Mouse (Mus musculus): ENCODE measurements around the gene Gstt4.
A peak's percentile ranks its signal among the peaks of the same experiment; 100 is the strongest.

Gene Gstt4

DNA sequence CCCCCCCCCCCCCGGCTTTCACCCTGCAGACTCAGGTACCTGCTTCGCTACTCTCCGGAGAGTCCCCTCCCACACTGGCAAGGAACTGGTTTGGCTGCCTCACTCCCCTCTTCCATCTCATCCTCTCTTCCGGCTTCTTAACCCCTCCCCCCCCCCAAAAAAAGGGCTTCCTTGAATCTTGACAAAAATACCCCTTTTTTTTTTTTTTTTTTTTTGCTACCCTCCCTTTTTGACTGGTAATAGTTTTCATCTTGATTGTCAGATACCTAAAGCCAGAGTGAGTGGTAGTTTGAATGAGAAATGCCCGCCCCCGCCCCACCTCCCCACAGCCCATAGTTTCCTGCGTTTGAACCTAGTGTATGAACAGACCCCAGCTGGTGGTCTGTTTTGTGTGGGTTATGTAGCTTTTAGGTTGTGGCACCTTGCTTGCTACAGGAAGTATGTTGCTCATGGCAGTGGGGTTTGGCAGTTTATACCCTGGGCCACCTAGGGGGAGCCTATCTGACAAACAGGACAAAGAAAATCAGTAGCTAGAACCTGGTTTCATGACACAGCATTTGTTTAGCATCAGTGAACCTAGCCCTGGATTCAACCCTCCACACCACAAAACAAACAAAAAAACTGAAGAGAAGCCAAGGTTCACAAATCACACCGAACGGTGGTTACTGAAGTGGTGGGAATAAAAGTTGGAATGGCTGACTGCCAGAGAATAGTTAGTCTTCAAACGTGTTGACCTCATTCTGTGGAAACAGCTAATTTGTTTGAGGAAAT, 13.6 kb upstream of the Gstt4 start:
- no peak for DNase-seq (ENCODE audit: extremely low read depth, low read depth, low spot score)

DNA sequence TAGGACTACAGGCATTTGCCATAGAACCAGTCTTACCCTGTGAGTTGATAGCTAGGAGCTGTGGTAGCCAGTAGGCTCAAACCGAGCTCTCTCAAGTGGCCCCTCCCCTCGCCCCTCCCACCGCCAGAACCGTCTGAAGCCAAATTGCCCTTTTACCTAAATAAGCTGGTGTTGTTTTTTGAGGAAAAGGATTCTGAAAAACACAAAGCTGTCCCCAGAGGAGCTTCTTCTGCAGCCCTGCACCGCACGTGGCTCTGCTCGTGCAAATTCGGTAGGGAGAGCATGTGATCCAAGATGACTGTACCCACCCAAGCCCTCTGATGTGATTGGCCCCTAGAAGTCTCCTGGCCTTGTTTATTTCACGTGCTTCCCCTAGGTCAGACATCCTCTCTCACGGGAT, 13.0 kb upstream of the Gstt4 start:
- DNase-seq (ENCODE audit: extremely low read depth, low read depth, low spot score), result no peak

DNA sequence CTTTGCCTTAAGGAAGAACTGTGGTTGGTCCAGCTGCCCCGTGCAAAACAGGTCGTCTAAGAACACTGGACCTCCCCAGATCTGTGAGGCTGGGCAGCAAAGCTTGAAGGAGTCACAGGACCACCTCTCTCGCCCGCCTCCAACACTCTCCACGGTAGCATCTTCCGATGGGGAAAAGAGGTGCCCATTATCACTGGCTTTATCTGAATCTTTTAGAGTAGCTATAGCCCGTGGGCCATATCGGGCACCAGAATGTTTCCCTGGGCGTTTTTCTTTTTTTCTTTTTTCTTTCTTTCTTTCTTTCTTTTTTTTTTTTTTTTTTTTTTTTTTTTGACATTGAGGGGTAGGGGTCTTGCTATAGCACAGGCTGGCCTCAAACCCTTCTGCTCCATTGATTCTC, 12.4 kb upstream of the Gstt4 start:
- no peak for DNase-seq (ENCODE audit: extremely low read depth, low read depth, low spot score)

DNA sequence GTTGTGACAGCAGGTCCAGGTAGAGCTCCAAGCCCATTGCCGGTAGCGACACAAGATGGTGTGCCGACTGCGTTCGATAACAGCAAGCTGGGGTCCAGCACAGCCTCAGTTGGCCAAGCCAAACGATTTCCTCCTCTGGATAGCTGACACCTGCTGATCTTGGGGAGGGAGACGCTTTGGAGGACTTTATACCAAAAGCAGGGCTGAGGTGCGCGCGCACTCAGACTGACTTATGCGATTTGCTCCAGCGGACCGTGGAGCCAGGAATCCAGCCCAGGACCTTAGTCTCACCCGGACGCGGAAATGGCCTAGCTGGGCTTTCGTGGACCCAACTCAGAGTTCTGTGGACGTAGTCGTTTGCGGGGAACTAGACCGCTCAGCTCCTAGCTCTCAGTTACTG, 11.9 kb upstream of the Gstt4 start:
- DNase-seq (ENCODE audit: extremely low read depth, low read depth, low spot score), result no peak

DNA sequence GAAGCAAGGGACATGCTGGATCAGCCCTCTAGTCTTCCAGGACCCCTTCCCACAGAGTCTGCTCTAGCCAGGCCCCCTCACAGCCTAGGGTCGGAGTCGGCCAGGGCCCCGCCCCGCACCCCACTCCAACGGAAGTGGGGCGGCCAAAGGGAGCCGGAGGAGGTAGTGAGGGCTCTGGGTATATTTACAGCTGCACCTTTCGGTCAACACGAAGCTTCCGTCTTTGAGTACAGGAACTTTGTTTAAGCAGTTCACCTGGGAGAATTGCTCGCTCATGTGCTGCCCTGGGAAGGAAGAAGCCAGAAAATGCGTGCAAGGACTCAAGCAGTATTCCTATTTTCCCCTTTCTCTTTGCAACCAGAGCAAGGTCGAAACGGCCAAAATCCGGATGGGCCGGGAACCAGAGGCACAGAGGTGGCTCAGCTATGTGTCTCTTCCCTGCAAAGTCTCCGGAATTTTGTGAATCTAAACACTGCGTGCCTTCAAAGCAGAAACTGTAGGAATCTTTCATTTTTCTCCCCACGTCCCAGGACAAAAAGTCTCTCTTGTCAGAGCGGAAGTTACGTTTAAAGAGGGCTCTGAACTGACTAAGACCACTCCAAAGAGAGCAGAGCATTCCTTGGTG, 11.2 kb upstream of the Gstt4 start:
- no peak for DNase-seq (ENCODE audit: extremely low read depth, low read depth, low spot score)

DNA sequence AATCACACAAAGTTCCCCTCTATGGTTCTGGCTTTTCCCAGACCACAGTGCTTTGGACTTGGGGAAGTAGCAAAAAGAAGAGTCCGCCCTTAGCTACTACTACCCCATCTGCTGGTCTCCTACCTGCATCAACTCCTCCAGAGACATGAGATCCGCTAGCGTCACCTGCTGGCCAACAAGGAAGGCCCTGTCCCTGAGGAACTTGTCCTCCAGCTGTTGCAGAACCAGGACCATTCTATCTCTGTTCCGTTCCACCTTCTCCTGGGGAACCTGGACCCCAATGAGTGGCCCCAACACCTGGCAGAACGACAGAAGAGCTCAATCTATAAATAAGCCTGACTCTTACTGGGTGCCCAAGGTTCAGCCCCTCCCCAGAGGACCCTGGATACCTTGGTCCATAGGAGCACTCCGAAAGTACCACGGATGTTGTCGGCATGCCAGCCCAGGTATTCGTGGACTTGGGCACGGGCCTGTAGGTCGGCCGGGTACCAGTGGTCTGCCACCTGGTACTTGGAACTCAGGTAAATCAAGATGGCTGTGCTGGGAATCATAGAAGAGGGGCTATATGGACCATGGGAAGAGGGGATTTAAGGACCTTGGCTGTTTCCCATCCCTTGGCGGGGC, 10.0 kb upstream of the Gstt4 start:
- no peak for DNase-seq (ENCODE audit: extremely low read depth, low read depth, low spot score)

DNA sequence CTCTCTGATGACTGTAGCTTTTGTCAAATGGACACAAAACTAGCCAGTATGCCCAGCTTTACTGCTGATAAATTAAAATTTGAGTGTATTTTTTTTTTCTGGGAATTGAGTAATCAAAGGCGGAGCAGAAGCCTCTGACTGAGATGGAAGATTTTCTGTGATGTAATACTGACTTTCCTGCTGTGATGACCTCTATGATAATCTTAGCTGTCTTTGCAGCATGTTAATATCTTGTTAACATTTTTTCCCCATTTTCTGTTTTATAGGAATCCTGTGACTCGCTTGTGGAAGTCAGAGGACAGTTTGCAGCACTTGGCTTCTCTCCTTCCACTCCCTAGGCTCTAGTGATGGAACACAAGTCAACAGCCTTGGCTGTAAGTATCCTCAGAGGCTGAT, 7.9 kb upstream of the Gstt4 start:
- no peak for DNase-seq (ENCODE audit: extremely low read depth, low read depth, low spot score)

DNA sequence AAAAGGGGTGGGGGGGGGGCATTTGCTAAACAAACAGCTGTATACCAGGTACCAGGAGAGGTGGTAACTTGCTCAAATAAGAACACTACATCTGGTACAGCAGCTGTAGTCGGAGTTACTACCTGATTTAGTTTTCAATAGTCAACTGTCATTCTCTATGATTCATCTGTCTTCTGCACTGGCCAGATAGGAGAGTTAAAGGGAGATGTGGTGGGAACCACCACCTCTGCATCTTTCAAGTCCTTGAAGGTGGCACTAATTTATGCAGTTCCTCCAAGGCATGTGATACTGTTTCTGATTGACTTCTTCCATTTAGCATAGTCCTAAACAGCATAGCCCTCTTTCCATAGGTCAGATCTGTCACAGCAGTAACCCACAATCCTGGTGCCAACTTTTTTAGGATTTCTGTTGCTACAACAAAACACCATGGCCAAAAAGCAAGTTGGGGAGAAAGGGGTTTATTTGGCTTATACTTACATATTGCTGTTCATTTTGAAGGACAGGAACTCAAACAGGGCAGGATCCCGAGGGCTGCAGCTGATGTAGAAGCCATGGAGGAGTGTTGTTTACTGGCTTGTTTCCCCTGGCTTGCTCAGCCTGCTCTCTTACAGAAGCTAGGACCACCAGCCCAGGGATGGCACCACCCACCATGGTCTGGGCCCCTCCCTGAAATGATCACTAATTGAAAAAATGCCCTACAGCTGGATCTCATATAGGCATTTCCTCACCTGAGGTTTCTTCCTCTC, 7.4 kb upstream of the Gstt4 start:
- no peak for DNase-seq (ENCODE audit: extremely low read depth, low read depth, low spot score)

DNA sequence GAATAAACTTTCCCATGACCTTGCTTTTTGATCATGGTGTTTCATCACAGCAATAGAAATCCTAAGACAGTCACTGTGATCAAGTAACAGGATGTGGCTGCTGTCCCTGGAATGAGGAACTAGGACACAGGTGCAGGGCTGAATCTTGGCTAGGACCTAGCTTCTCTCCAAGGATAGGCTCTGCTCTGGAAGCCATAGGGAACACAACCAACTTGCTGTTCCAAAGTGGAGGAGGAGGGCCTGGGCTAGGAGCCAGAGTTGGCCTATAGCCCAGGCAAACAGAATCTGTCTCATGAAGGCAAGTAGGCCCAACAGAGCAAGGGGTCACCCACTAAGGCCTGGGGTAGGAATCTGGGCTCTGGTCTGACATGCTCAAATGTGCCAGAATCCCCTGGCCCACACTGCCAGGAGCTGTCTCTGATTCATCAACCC, 6.2 kb upstream of the Gstt4 start:
- peak; percentile 91 for DNase-seq (ENCODE audit: extremely low read depth, low read depth, low spot score)

DNA sequence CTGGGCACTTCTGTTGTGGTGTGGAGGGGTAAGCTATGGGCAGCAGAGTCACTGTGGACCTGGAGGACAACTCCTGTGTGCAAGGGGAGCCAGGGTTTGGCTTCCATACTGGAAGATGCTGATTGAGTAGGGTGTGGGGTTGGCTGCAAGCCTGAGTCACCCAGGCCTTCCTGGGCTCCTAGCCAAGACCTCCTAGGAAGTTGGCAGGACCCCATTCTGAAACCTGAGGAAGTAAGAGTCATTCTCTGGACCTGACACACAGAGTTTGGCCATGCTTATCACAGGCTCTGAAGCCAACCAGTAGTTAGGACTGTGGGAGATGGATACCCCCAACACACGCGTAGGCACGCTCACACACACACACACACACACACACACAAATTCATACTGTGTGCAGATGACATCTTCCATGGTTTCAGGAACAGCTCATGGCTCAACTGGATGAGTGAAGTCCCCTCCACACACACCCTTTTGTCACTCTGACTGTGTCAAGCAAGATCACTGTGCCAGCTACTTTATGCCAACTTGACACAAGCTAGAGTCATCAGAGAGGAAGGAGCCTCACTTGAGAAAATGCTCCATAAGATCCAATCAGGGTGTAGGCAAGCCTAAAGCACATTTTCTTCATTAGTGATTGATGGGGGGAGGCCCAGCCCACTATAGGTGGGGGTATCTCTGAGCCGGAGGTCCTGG, 5.5 kb upstream of the Gstt4 start:
- DNase-seq (ENCODE audit: extremely low read depth, low read depth, low spot score), result no peak

DNA sequence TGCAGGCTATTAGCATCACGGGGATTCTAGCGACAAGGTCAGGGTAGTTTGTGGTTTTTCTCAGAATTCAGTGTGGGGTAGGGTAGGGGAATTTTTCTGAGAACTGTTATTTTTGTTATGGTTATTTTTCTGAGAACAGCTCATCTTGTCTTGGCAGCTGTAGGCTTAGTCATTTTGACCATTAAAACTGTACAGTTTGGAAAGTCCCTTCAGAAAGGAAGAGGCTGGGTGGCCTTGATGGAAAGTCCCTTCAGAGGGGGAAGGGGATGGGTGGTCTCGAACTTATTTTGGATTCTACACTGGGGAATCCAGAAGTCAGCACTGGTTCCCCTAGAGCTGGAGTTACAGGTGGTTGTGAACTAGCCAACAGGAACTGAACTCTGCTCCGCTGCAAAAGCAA, 2.2 kb upstream of the Gstt4 start:
- no peak for DNase-seq (ENCODE audit: extremely low read depth, low read depth, low spot score)

DNA sequence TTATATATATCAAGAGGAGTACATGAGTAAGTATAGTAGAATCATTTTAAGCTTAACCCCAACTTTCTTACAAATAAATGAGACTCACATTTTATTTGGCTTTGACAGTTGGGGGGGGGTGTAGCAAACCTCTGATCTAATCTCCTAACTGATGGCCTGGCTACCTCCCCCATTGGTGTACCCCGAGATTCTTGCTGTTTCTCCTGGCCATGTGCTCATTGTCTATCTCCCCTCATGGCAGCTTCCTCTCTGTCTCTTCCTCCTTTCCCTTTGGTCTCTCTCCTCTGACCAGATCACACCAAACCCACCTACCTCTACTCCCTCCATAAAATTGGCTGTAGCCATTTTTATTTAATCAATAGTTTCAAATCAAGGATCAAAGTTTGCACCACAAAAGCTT, 1.4 kb upstream of the Gstt4 start:
- no peak for DNase-seq (ENCODE audit: extremely low read depth, low read depth, low spot score)

DNA sequence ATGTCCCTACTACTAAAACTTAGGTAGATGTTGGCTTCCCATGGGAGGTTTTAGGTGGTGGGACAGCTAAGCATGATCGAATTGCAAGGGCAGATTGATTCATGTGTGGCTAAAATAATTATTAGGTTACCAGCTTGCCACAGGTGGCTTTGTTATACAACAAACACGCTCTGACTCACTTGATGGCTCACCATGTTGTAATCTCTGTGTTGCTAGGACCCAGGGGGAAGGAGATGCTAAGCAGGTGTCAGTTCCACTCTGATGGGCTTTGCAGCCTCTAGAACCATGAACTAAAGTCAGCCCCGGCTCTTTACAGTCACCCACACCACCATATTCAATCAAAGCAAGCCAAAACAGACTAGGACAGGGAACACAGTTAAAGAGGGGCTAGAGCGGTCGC, 2.5 kb downstream of the Gstt4 start:
- no peak for DNase-seq (ENCODE audit: extremely low read depth, low read depth, low spot score)

DNA sequence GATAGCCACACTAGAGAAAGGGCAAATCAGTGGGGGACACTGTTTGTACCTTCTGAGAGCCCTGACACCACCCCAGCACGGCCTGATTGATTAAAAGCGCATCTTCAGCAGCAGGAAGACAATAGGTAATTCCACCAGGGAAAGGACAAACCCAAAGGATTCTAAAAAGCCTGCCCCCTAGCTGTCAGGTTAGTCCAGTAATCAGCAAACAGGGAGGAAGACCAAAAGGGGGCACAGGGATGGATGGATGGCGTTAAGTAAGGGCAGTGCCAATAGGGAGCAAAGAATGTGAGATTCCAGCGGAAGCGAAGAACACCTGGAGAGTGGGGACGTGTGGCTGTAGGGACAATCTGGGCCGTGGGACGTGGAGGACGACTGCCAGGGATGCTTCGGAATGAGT, 3.7 kb downstream of the Gstt4 start:
- no peak for DNase-seq (ENCODE audit: extremely low read depth, low read depth, low spot score)

DNA sequence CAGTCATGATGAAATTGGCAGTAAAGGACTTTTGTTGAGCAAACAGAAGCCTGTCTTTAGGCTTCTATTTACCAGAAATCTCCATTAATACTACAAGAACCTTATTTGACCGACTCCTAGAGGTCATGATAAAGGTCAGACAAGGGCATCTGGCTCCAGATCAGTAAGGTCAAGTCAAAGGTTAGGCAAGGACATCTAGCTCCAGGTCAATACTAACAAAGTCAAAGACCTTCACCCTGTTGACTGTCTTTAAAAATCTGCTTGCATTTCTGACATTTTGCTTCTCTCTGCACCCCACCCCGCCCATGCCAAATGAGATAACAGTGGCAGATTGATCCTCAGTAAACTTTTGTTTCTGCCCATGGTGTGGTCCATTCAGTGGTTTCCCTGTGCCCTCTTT, 18.1 kb downstream of the Gstt4 start:
- DNase-seq (ENCODE audit: extremely low read depth, low read depth, low spot score), result no peak

DNA sequence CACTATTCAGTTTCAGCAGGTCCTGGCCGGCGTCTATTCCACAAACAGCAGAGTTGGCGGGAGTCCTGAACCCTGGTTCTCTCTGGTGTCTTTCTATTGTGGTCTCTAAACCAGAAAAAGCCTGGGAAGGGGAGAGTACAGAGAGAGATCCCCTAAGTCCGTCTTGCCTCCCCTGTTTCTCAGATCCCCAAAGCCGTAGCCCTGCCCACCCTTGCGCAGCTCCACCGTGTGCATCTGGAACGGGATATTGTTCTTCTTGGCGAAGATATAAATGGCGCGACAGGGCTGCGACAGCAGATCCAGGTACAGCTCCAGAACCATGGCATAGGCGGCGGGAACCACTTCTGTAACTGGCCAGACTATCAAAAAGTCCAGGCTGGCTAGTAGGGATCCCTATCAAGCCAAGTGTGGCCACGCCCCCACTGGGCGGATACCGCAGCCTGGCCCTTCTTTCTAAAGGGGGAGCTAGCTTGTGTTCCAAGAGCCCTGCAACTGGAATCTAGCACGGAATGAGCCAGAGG, 24.1 kb downstream of the Gstt4 start, which contains the start of gene Gstt1:
TSS of gene Gstt1 (minus strand) at position 409 of the 521 bp plus-strand sequence.
- DNase-seq (ENCODE audit: extremely low read depth, low read depth, low spot score), result no peak

DNA sequence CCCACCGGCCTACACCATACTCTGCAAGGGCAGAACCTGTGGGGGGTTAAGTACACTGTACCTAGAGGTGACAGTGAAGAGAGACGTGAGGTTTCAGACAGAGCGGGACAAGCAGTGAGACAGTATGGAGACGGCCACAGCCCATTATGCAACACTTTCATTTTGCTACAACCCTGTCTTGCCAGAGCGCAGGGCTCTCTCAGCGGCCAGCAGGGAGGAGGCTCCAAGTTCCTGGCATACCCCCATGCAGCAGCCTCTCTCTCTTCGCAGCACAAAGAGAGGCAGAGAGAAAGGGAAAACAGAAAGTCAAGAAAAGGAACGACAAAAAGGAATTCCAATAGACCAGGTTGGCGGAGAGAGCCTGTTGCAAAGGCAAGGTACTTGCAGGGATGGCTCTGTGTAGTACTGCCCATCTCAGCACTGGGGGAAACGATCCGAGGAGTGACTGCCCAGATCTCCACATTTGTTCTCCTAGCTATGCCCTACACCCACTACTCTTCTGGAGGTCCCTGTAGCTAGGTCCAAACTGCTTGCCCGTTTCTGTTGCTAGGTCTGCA, 24.6 kb downstream of the Gstt4 start:
- no peak for DNase-seq (ENCODE audit: extremely low read depth, low read depth, low spot score)

DNA sequence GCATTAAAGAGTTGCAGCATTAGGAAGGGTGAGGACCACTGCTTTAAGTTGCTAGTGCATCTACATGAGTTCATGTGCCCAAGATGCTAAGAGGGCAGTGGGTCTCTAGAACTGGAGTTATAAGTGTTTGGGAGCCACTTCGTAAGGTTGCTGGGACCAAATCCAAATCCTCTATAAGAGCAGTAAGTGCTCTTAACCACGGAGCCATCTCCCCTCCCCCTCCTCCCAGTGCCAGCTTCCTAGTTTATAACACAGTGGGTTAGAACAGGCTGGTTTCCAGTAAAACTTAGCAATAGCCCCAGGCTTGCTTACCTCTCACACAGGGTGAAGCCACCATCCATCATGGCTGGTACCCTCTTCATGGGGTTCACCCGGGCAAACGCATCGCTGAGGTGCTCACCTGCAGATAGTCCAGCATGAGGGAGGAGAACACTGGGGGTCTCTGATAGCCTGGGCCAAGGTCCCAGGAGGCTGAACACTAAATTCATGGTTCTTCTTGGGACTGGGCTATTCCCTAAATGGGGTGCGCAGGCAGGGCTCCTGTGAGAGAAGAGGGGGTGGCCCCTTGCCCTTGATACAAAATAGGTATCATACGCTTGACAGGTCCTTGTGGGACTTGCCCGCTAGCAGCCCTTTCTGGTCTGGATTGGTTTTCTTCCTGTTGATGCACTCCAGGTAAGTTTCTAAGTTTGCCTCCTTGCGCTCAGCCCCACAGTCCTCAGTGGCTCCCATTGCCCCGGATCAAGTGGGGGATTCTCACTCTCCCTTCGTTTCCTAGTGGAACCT, 25.4 kb downstream of the Gstt4 start:
- no peak for DNase-seq (ENCODE audit: extremely low read depth, low read depth, low spot score)

DNA sequence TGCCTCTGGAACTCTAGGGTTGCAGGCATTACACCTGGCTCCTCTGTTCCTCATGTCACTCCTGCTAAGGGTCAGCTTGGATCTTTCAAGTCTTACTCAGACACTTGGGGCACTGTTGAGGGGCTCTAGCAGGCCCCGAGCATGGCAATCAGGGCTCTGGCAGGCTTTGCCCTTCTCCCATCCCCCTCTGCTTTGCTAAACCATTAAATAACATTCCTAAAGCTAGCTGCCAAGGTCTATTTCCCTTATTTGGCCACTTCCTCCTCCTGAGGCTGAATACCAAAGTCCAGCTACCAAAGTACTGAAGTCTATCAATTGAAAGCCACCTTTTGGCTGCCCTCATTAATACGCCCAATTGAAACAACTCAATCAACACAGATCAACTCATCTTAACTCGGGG, 27.5 kb downstream of the Gstt4 start:
- DNase-seq (ENCODE audit: extremely low read depth, low read depth, low spot score), result no peak

DNA sequence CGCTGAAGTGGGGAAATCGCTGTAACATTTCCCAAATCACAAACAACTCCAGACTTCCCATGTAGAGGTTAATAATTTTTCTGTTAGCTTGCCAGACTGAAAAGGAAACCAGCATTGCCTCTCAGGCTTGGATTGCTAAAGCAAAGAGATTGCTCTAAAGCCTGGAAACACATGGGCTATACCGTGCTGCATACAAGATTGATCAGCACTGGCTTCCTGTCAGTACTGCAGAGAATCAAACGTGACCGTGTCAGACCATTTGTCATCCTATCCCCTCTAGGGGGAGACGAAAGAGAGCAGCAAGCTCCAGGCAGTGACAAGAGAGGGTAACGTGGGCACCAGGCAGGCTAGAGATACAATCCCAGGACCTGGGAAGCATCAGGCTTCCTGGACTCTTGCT, 31.6 kb downstream of the Gstt4 start:
- DNase-seq (ENCODE audit: extremely low read depth, low read depth, low spot score), result no peak

All from fat pad, adult 2 months (tissue).